Mouse (Mus musculus): ENCODE measurements around the gene Psmg3. TPM values are rescaled to one million over a fixed set of nuclear protein-coding genes. Genes with fewer than 3 reads are reported as not detected.

The Psmg3 gene
- polyA plus RNA-seq, 1 experiment, result 15.8 TPM

GRCm38 (mm10) chr5:139818056-139818455, 8.6 kb downstream of the Psmg3 start:
- Histone ChIP-seq H3K4me3 (ENCODE audit: insufficient read depth, low read length) (no peak overlapping the region), H3K4me1 (ENCODE audit: control insufficient read depth, insufficient read depth, low read length) (no peaks in the 10 kb centered on the region), H3K27ac (ENCODE audit: insufficient read depth, low read length) (no peak overlapping the region)
- TF ChIP-seq POLR2A (IDR thresholded peaks at IDR 0.05; ENCODE audit: low read depth, low read length) (no peak), CTCF (IDR thresholded peaks at IDR 0.05; ENCODE audit: borderline replicate concordance, insufficient read depth, low read length) (no peak)

GRCm38 (mm10) chr5:139817292-139817691, 9.4 kb downstream of the Psmg3 start:
- Histone ChIP-seq H3K27ac (ENCODE audit: insufficient read depth, low read length) (no peak overlapping the region), H3K4me1 (ENCODE audit: control insufficient read depth, insufficient read depth, low read length) (no peaks in the 10 kb centered on the region), H3K4me3 (ENCODE audit: insufficient read depth, low read length) (no peak overlapping the region)
- TF ChIP-seq CTCF (IDR thresholded peaks at IDR 0.05; ENCODE audit: borderline replicate concordance, insufficient read depth, low read length), result peak; percentile 76; the same call in 1 of the 2 replicates
- no peak for TF ChIP-seq POLR2A (IDR thresholded peaks at IDR 0.05; ENCODE audit: low read depth, low read length)

- TF ChIP-seq POLR2A (IDR thresholded peaks at IDR 0.05; ENCODE audit: low read depth, low read length) (no peak), CTCF (IDR thresholded peaks at IDR 0.05; ENCODE audit: borderline replicate concordance, insufficient read depth, low read length) (no peak)
- no peaks in the 10 kb centered on the region for H3K4me1 ChIP-seq (ENCODE audit: control insufficient read depth, insufficient read depth, low read length)
- no peak overlapping the region for H3K4me3 ChIP-seq (ENCODE audit: insufficient read depth, low read length)
- no peak overlapping the region for H3K27ac ChIP-seq (ENCODE audit: insufficient read depth, low read length)
Observed at GRCm38 (mm10) chr5:139816445-139816844, 10.2 kb downstream of the Psmg3 start.

GRCm38 (mm10) chr5:139815964-139816363, 10.7 kb downstream of the Psmg3 start:
- Histone ChIP-seq H3K4me1 (ENCODE audit: control insufficient read depth, insufficient read depth, low read length) (no peaks in the 10 kb centered on the region), H3K4me3 (ENCODE audit: insufficient read depth, low read length) (no peak overlapping the region), H3K27ac (ENCODE audit: insufficient read depth, low read length) (no peak overlapping the region)
- TF ChIP-seq POLR2A (IDR thresholded peaks at IDR 0.05; ENCODE audit: low read depth, low read length), result no peak
- TF ChIP-seq CTCF (IDR thresholded peaks at IDR 0.05; ENCODE audit: borderline replicate concordance, insufficient read depth, low read length), result no peak

GRCm38 (mm10) chr5:139813963-139814381, 12.7 kb downstream of the Psmg3 start:
- H3K27ac ChIP-seq (ENCODE audit: insufficient read depth, low read length), result no peak overlapping the region
- H3K4me3 ChIP-seq (ENCODE audit: insufficient read depth, low read length), result no peak overlapping the region
- no peak for TF ChIP-seq CTCF (IDR thresholded peaks at IDR 0.05; ENCODE audit: borderline replicate concordance, insufficient read depth, low read length)
- no peak for TF ChIP-seq POLR2A (IDR thresholded peaks at IDR 0.05; ENCODE audit: low read depth, low read length)
- no peaks in the 10 kb centered on the region for H3K4me1 ChIP-seq (ENCODE audit: control insufficient read depth, insufficient read depth, low read length)

GRCm38 (mm10) chr5:139813126-139813490, 13.6 kb downstream of the Psmg3 start:
- H3K27ac ChIP-seq (ENCODE audit: insufficient read depth, low read length), result no peak overlapping the region
- H3K4me3 ChIP-seq (ENCODE audit: insufficient read depth, low read length), result no peak overlapping the region
- TF ChIP-seq POLR2A (IDR thresholded peaks at IDR 0.05; ENCODE audit: low read depth, low read length), result no peak
- no peak for TF ChIP-seq CTCF (IDR thresholded peaks at IDR 0.05; ENCODE audit: borderline replicate concordance, insufficient read depth, low read length)

GRCm38 (mm10) chr5:139812398-139813125, 14.1 kb downstream of the Psmg3 start:
- TF ChIP-seq POLR2A (IDR thresholded peaks at IDR 0.05; ENCODE audit: low read depth, low read length), result no peak
- TF ChIP-seq CTCF (IDR thresholded peaks at IDR 0.05; ENCODE audit: borderline replicate concordance, insufficient read depth, low read length), result no peak
- H3K4me1 ChIP-seq (ENCODE audit: control insufficient read depth, insufficient read depth, low read length), result no peaks in the 10 kb centered on the region
- H3K4me3 ChIP-seq (ENCODE audit: insufficient read depth, low read length), result no peak overlapping the region
- no peak overlapping the region for H3K27ac ChIP-seq (ENCODE audit: insufficient read depth, low read length)

More at GRCm38 (mm10) chr5:139813126-139813490, 13.6 kb downstream of the Psmg3 start:
- no peaks in the 10 kb centered on the region for H3K4me1 ChIP-seq (ENCODE audit: control insufficient read depth, insufficient read depth, low read length)

- Histone ChIP-seq H3K4me3 (ENCODE audit: insufficient read depth, low read length) (no peak overlapping the region), H3K4me1 (ENCODE audit: control insufficient read depth, insufficient read depth, low read length) (no peaks in the 10 kb centered on the region), H3K27ac (ENCODE audit: insufficient read depth, low read length) (no peak overlapping the region)
- TF ChIP-seq POLR2A (IDR thresholded peaks at IDR 0.05; ENCODE audit: low read depth, low read length), result no peak
Observed at GRCm38 (mm10) chr5:139811677-139812397, 14.8 kb downstream of the Psmg3 start.

- H3K27ac ChIP-seq (ENCODE audit: insufficient read depth, low read length), result no peak overlapping the region
- TF ChIP-seq POLR2A (IDR thresholded peaks at IDR 0.05; ENCODE audit: low read depth, low read length), result no peak
- no peak for TF ChIP-seq CTCF (IDR thresholded peaks at IDR 0.05; ENCODE audit: borderline replicate concordance, insufficient read depth, low read length)
- no peaks in the 10 kb centered on the region for H3K4me1 ChIP-seq (ENCODE audit: control insufficient read depth, insufficient read depth, low read length)
- no peak overlapping the region for H3K4me3 ChIP-seq (ENCODE audit: insufficient read depth, low read length)
Observed at GRCm38 (mm10) chr5:139809397-139809796, 17.3 kb downstream of the Psmg3 start.

GRCm38 (mm10) chr5:139805924-139806323, 20.8 kb downstream of the Psmg3 start:
- TF ChIP-seq CTCF (IDR thresholded peaks at IDR 0.05; ENCODE audit: borderline replicate concordance, insufficient read depth, low read length) (no peak), POLR2A (IDR thresholded peaks at IDR 0.05; ENCODE audit: low read depth, low read length) (no peak)
- no peaks in the 10 kb centered on the region; the same call in 1 of the 2 replicates for H3K4me1 ChIP-seq (ENCODE audit: control insufficient read depth, insufficient read depth, low read length)
- H3K27ac ChIP-seq (ENCODE audit: insufficient read depth, low read length), result no peak overlapping the region

More at GRCm38 (mm10) chr5:139805924-139806323, 20.8 kb downstream of the Psmg3 start:
- no peak overlapping the region for H3K4me3 ChIP-seq (ENCODE audit: insufficient read depth, low read length)

All from embryonic fibroblast, embryonic 13.5 days (primary cell).